Mouse (Mus musculus): ENCODE results near the gene Gm20821. TPM values are rescaled to one million over a fixed set of nuclear protein-coding genes. Genes with fewer than 3 reads are reported as not detected.

Gene Gm20821
- not detected for polyA plus RNA-seq (2015; fragmentation: Illumina TruSeq; extraction: RNeasy Lipid Tissue Mini Kit (QIAGEN cat#74804); ENCODE audit: insufficient read depth, low read depth, low replicate concordance)

DNA sequence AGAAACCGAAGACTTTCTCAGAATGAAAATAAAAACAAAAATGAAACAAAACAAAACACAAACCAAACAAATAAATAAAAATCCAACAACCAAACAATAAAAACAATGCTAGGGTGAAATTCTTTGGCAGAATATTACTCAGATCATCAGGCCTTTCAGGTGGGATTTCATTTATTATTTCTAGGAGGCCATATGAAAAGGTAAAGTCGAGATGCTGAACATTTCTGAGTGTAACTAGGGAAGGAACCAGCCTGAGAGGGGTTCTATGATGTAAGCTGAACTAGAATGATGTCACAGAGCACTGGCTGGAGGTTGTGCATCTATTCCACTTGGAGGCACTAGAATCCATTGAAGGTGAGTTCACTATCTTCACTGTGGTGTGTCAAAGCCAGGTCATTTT is at the start of gene Gm20821:
Gene Gm20821 (plus strand): TSS at position 301 of the 400 bp plus-strand sequence.

